Mouse (Mus musculus): ENCODE results near the gene Gipc3. TPM values are rescaled to one million over a fixed set of nuclear protein-coding genes. Genes with fewer than 3 reads are reported as not detected.

The Gipc3 gene
- polyA plus RNA-seq, 1 experiment: not detected

DNA sequence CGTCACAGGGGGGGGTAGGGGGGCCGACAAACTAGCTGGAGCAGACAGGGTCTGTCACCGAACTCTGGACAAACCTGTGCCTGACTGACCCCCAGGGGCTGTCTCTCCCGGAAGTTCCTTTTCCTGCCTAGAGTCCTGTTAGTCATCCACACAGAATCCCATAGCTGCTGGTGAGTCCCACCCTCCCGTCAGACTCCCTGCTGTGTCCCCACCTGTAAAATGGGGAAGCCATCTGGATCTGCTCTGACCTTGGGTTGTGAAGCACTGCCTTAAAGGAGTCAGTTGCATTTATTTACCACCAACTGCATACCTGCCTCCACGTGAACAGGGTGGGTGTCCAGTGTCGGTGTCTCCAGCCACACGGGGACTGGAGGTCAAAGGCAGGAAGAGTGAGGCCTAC is 48.6 kb downstream of the Gipc3 start:
- peaks cover 62% of the 10 kb centered on the region for H3K4me1 ChIP-seq (ENCODE audit: control insufficient read depth, insufficient read depth, low read length)
- H3K4me3 ChIP-seq (ENCODE audit: insufficient read depth, low read depth, low read length): peak overlapping the region; percentile 60
- TF ChIP-seq POLR2A (IDR thresholded peaks at IDR 0.05; ENCODE audit: insufficient read depth, low read depth, low read length): no peak
- no peak for TF ChIP-seq CTCF (IDR thresholded peaks at IDR 0.05; ENCODE audit: insufficient read depth, low read depth, low read length)
- 36% methylated on average over 8 of the region's 8 CpGs for WGBS
- 0 out of 2 replicates have a peak overlapping the region, but pooled peaks have one; percentile 4 for H3K27ac ChIP-seq (ENCODE audit: insufficient read depth, low read depth, low read length)

- peak overlapping the region; percentile 89 for H3K27ac ChIP-seq (ENCODE audit: insufficient read depth, low read depth, low read length)
- TF ChIP-seq CTCF (IDR thresholded peaks at IDR 0.05; ENCODE audit: insufficient read depth, low read depth, low read length) (no peak), POLR2A (IDR thresholded peaks at IDR 0.05; ENCODE audit: insufficient read depth, low read depth, low read length) (no peak)
- under 1% methylated on average over 25 of the region's 25 CpGs for WGBS
- peaks cover 55% of the 10 kb centered on the region for H3K4me1 ChIP-seq (ENCODE audit: control insufficient read depth, insufficient read depth, low read length)
- H3K4me3 ChIP-seq (ENCODE audit: insufficient read depth, low read depth, low read length): peak overlapping the region; percentile 60
These were observed 49.6 kb downstream of the Gipc3 start for GRCm38 (mm10) chr10:81293334-81294030.

DNA sequence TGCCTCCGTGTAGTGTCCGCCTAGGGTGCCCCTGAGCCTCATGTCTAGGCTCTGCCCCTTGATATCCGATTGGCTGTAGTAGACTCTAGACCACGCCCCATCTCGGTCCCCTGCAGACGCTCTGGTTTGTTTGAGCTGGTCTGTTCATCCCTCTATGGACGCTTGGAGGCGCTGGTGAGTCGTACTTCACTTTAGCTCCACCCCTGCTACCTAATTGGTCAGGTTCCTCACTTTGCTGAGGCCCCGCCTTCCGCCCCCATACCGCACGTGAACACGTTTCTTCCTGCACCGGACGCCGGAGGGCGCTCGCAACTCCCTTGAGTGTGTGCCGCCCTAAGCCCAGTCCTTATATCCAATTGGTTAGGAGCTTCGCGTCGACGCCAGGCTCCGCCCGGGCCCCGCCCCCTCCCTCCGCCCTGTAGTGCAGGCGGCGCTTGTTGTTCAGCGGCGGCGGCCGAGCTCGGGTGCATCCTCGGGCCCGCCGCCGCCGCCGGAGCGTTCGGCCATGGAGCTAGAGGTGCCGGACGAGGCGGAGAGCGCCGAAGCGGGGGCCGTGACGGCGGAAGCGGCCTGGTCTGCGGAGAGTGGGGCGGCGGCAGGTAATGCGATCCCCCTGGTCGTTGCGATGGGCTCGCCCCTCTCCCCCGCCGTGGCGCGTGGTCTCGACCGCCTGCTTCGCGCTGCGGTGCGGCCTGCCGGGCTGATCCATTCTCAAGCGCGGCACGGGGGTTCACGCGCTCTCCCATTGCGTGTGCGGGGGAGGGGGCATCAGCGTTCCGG is 50.3 kb downstream of the Gipc3 start, which contains the start of gene Pip5k1c:
Pip5k1c (plus strand) TSS at position 410 of the 780 bp plus-strand sequence.
- under 1% methylated on average over 80 of the region's 80 CpGs for WGBS
- peaks cover 54% of the 10 kb centered on the region for H3K4me1 ChIP-seq (ENCODE audit: control insufficient read depth, insufficient read depth, low read length)
- peak; percentile 72; the same call in 1 of the 2 replicates for TF ChIP-seq CTCF (IDR thresholded peaks at IDR 0.05; ENCODE audit: insufficient read depth, low read depth, low read length)
- TF ChIP-seq POLR2A (IDR thresholded peaks at IDR 0.05; ENCODE audit: insufficient read depth, low read depth, low read length): peak; percentile 99
- peak within 1 kb of the TSS; percentile 89 for H3K27ac ChIP-seq (ENCODE audit: insufficient read depth, low read depth, low read length)
- peak within 1 kb of the TSS; percentile 60 for H3K4me3 ChIP-seq (ENCODE audit: insufficient read depth, low read depth, low read length)

- TF ChIP-seq POLR2A (IDR thresholded peaks at IDR 0.05; ENCODE audit: insufficient read depth, low read depth, low read length) (no peak), CTCF (IDR thresholded peaks at IDR 0.05; ENCODE audit: insufficient read depth, low read depth, low read length) (no peak)
- WGBS: 82% methylated on average over 9 of the region's 9 CpGs
- Histone ChIP-seq H3K4me1 (ENCODE audit: control insufficient read depth, insufficient read depth, low read length) (peaks cover 46% of the 10 kb centered on the region), H3K27ac (ENCODE audit: insufficient read depth, low read depth, low read length) (no peak within 1 kb of the TSS), H3K4me3 (ENCODE audit: insufficient read depth, low read depth, low read length) (no peak within 1 kb of the TSS)
These were observed 51.5 kb downstream of the Gipc3 start, which contains the start of gene Tjp3 for GRCm38 (mm10) chr10:81291511-81292104. Gene Tjp3 (minus strand): TSS chr10:81291581.

- H3K4me3 ChIP-seq (ENCODE audit: insufficient read depth, low read depth, low read length): no peak overlapping the region
- no peak for TF ChIP-seq POLR2A (IDR thresholded peaks at IDR 0.05; ENCODE audit: insufficient read depth, low read depth, low read length)
- no peak for TF ChIP-seq CTCF (IDR thresholded peaks at IDR 0.05; ENCODE audit: insufficient read depth, low read depth, low read length)
- H3K27ac ChIP-seq (ENCODE audit: insufficient read depth, low read depth, low read length): no peak overlapping the region
- WGBS: 42% methylated on average over 24 of the region's 24 CpGs
- peaks cover 41% of the 10 kb centered on the region for H3K4me1 ChIP-seq (ENCODE audit: control insufficient read depth, insufficient read depth, low read length)
These were observed 52.2 kb downstream of the Gipc3 start for GRCm38 (mm10) chr10:81290698-81291460.

GRCm38 (mm10) chr10:81289811-81290210 is 53.3 kb downstream of the Gipc3 start:
- peaks cover 36% of the 10 kb centered on the region for H3K4me1 ChIP-seq (ENCODE audit: control insufficient read depth, insufficient read depth, low read length)
- whole genome bisulfite sequencing: 56% methylated on average over 14 of the region's 14 CpGs
- TF ChIP-seq CTCF (IDR thresholded peaks at IDR 0.05; ENCODE audit: insufficient read depth, low read depth, low read length) (no peak), POLR2A (IDR thresholded peaks at IDR 0.05; ENCODE audit: insufficient read depth, low read depth, low read length) (no peak)
- H3K4me3 ChIP-seq (ENCODE audit: insufficient read depth, low read depth, low read length): no peak overlapping the region
- H3K27ac ChIP-seq (ENCODE audit: insufficient read depth, low read depth, low read length): no peak overlapping the region

DNA sequence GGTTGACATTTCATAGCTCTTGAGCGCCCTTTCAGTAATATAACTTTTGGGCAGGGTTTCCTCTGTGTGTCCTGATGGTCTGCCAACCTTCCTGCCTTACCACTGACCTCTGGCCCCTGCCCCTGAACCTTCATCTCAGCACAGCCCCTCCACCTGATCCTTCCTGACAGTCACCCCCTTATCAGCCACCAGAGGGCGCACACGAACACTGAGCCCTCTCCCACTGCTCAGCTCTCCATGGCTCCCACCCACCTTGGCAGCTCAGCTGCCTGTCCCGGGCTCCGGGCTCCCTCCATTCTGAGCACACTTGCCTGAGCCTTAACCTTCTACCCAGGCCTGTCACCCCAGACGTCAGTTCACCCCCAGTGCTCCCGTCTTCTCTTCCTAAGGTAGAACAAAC is 53.8 kb downstream of the Gipc3 start:
- WGBS: 2% methylated on average over 7 of the region's 7 CpGs
- peak; percentile 94 for TF ChIP-seq CTCF (IDR thresholded peaks at IDR 0.05; ENCODE audit: insufficient read depth, low read depth, low read length)
- no peak for TF ChIP-seq POLR2A (IDR thresholded peaks at IDR 0.05; ENCODE audit: insufficient read depth, low read depth, low read length)
- H3K27ac ChIP-seq (ENCODE audit: insufficient read depth, low read depth, low read length): no peak overlapping the region
- H3K4me1 ChIP-seq (ENCODE audit: control insufficient read depth, insufficient read depth, low read length): peaks cover 31% of the 10 kb centered on the region
- H3K4me3 ChIP-seq (ENCODE audit: insufficient read depth, low read depth, low read length): no peak overlapping the region

GRCm38 (mm10) chr10:81288601-81289000 is 54.5 kb downstream of the Gipc3 start:
- Histone ChIP-seq H3K27ac (ENCODE audit: insufficient read depth, low read depth, low read length) (no peak overlapping the region), H3K4me3 (ENCODE audit: insufficient read depth, low read depth, low read length) (no peak overlapping the region), H3K4me1 (ENCODE audit: control insufficient read depth, insufficient read depth, low read length) (peaks cover 25% of the 10 kb centered on the region)
- WGBS: 43% methylated on average over 6 of the region's 6 CpGs
- TF ChIP-seq CTCF (IDR thresholded peaks at IDR 0.05; ENCODE audit: insufficient read depth, low read depth, low read length) (peak; percentile 66; the same call in 1 of the 2 replicates), POLR2A (IDR thresholded peaks at IDR 0.05; ENCODE audit: insufficient read depth, low read depth, low read length) (no peak)

Measured in olfactory bulb, adult 2 months (tissue).